Mouse (Mus musculus): ENCODE data around the gene BC035044.

GRCm38 (mm10) chr6:128850671-128851070, 40.3 kb downstream of the BC035044 start:
- TF ChIP-seq CTCF (IDR thresholded peaks at IDR 0.05; ENCODE audit: insufficient read depth, low read length) (no peak), POLR2A (IDR thresholded peaks at IDR 0.05; ENCODE audit: borderline replicate concordance, extremely low read depth, low read depth, low read length) (no peak)

Data from lung, adult 2 months (tissue).